Mouse (Mus musculus) cortical plate, adult 2 months (tissue): ENCODE data around the gene Trip10.

Experiments
- CTCF ChIP-seq: fragments of 200-500 bp; IDR thresholded peaks from 2 replicates; pipeline ENCODE4 v1.5.1; 2011; ENCODE audit warnings: mild to moderate bottlenecking, control low read depth, low read length; ENCODE audit not compliant: insufficient read depth; ENCODE audit errors: extremely low read depth
- POLR2A ChIP-seq: fragments of 200-500 bp; IDR thresholded peaks from 2 replicates; pipeline ENCODE4 v1.6.1; 2011; ENCODE audit warnings: mild to moderate bottlenecking, low read length, control low read depth; ENCODE audit not compliant: insufficient read depth; ENCODE audit errors: extremely low read depth

GRCm38 (mm10) chr17:57231321-57231771 lies 17.9 kb upstream of the Trip10 start:
- TF ChIP-seq CTCF (no peak), POLR2A (no peak)
